In the genomic region with DNA sequence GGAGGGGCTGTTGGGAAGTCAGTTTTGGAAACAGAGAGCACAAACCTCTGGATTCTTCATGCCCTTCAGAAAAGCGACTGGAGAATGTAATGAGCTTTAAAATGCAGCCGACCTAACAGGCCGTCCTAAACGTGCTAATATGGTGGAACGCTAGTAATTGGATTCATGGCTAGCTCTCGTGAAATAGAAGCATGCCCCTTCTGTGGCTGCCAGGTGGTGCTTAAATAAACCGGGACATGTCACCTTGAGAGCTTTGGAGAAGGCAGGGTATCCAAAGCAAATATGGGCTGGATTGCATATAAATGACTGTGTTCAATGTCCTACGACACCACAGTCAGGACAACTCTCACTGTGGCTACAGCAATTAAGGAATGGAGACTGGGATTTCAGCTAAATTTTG, we compare ENCODE assay signal across 15 mouse cellular contexts. TPM values are rescaled to one million over a fixed set of nuclear protein-coding genes. Genes with fewer than 3 reads are reported as not detected.
DNase-seq lines count a peak whose midpoint lies in the region; ATAC-seq lines count a peak whose summit lies in the region.
"Had no signal": no experiment of that assay in that cellular context is flagged by ENCODE, and none has a peak within 500 bp of the region (broad histone marks: within the 10 kb centered on the region; RNA-seq: fewer than 3 reads in every experiment).

No protein-coding gene starts in this region.

- ATAC-seq in kidney, embryonic 16.5 days (ENCODE audit: low FRiP score, low TSS enrichment) = no peak
- no peak for ATAC-seq in midbrain, embryonic 11.5 days (ENCODE audit: low FRiP score)
- ATAC-seq in midbrain, embryonic 15.5 days (replicated peaks) = no peak
- ATAC-seq: forebrain, embryonic 13.5 days; forebrain, postnatal 0 days had no signal

- WGBS in kidney, embryonic 16.5 days = 62% methylated on average over 8 of the region's 8 CpGs
- 79% methylated on average over 8 of the region's 8 CpGs for WGBS in midbrain, embryonic 11.5 days
- WGBS in midbrain, embryonic 15.5 days = 58% methylated on average over 8 of the region's 8 CpGs

- no peak overlapping the region for H3K4me3 ChIP-seq in kidney, embryonic 16.5 days (ENCODE audit: low read length)
- no peak overlapping the region for H3K4me3 ChIP-seq in midbrain, embryonic 11.5 days (ENCODE audit: low read depth, low read length)
- H3K4me3 ChIP-seq in midbrain, embryonic 15.5 days = no peak overlapping the region
- H3K4me3 ChIP-seq: embryonic facial prominence, embryonic 10.5 days; forebrain, embryonic 13.5 days; heart, embryonic 12.5 days had no signal

- DNase-seq in kidney, adult 11 months = peak; percentile 79
- peak; percentile 19 for DNase-seq in midbrain, embryonic 11.5 days (ENCODE audit: low spot score, missing footprints)
- DNase-seq in kidney, postnatal 14 days = peak; percentile 54
- no peak for DNase-seq in cerebellum, adult 11 months
- no peak for DNase-seq in right cerebral cortex, postnatal 14 days
- DNase-seq: adrenal gland, postnatal 10 days; cerebellum, adult 2 months; cerebellum, postnatal 10 days; forebrain, postnatal 0 days; gastrocnemius, postnatal 14 days had no signal

- H3K4me1 ChIP-seq in kidney, embryonic 16.5 days (ENCODE audit: insufficient read depth, low read length) = no peaks in the 10 kb centered on the region
- no peaks in the 10 kb centered on the region for H3K4me1 ChIP-seq in midbrain, embryonic 11.5 days (ENCODE audit: control insufficient read depth, insufficient read depth, low read length)
- peaks cover 5% of the 10 kb centered on the region; the same call in 1 of the 2 replicates for H3K4me1 ChIP-seq in midbrain, embryonic 15.5 days
- H3K4me1 ChIP-seq: embryonic facial prominence, embryonic 10.5 days; forebrain, embryonic 13.5 days; heart, embryonic 12.5 days had no signal

- H3K36me3 ChIP-seq in kidney, embryonic 16.5 days (ENCODE audit: insufficient read depth, low read length) = no peaks in the 10 kb centered on the region
- H3K36me3 ChIP-seq in midbrain, embryonic 11.5 days (ENCODE audit: control insufficient read depth, insufficient read depth, low read length) = no peaks in the 10 kb centered on the region
- H3K36me3 ChIP-seq in midbrain, embryonic 15.5 days (replicated peaks) = no peaks in the 10 kb centered on the region
- H3K36me3 ChIP-seq: embryonic facial prominence, embryonic 10.5 days; heart, embryonic 12.5 days had no signal

- no peaks in the 10 kb centered on the region for H3K27me3 ChIP-seq in kidney, embryonic 16.5 days (ENCODE audit: insufficient read depth, low read length)
- H3K27me3 ChIP-seq in midbrain, embryonic 11.5 days (ENCODE audit: control insufficient read depth, insufficient read depth, low read length) = no peaks in the 10 kb centered on the region
- no peaks in the 10 kb centered on the region for H3K27me3 ChIP-seq in midbrain, embryonic 15.5 days (replicated peaks)
- H3K27me3 ChIP-seq: forebrain, embryonic 13.5 days; heart, embryonic 12.5 days had no signal

- H3K9me3 ChIP-seq in kidney, embryonic 16.5 days (ENCODE audit: low read length) = peaks cover 5% of the 10 kb centered on the region; the same call in 1 of the 2 replicates
- H3K9me3 ChIP-seq in midbrain, embryonic 11.5 days (ENCODE audit: control insufficient read depth, low read length) = no peaks in the 10 kb centered on the region
- no peaks in the 10 kb centered on the region for H3K9me3 ChIP-seq in midbrain, embryonic 15.5 days

- H3K9ac ChIP-seq in kidney, embryonic 16.5 days (replicated peaks; ENCODE audit: low read length) = no peak overlapping the region
- no peak overlapping the region for H3K9ac ChIP-seq in midbrain, embryonic 11.5 days (ENCODE audit: low read length)
- H3K9ac ChIP-seq in midbrain, embryonic 15.5 days = no peak overlapping the region
- H3K9ac ChIP-seq: forebrain, embryonic 13.5 days; forebrain, postnatal 0 days; heart, embryonic 12.5 days had no signal

- H3K4me2 ChIP-seq in kidney, embryonic 16.5 days (replicated peaks; ENCODE audit: low read depth, low read length) = no peak overlapping the region
- no peak overlapping the region for H3K4me2 ChIP-seq in midbrain, embryonic 11.5 days
- no peak overlapping the region for H3K4me2 ChIP-seq in midbrain, embryonic 15.5 days
- H3K4me2 ChIP-seq: forebrain, embryonic 13.5 days; heart, embryonic 12.5 days had no signal

- no peak overlapping the region for H3K27ac ChIP-seq in kidney, embryonic 16.5 days (ENCODE audit: low read length)
- H3K27ac ChIP-seq in midbrain, embryonic 11.5 days (ENCODE audit: low read depth, low read length) = no peak overlapping the region
- H3K27ac ChIP-seq in midbrain, embryonic 15.5 days = no peak overlapping the region
- H3K27ac ChIP-seq: embryonic facial prominence, embryonic 10.5 days; forebrain, embryonic 13.5 days had no signal

RNA-seq across cellular contexts. Expression of gene Bicdl1, which starts 35.4 kb away (rescaled TPM):
- polyA plus RNA-seq in kidney, embryonic 16.5 days (2015; fragmentation: Nextera tagmentation; extraction: Ambion mirVana) = 13.8 and 14.9 TPM in 2 replicates
- 11.4 and 12.4 TPM in 2 replicates for polyA plus RNA-seq in midbrain, embryonic 11.5 days (2014; fragmentation: Nextera tagmentation; extraction: Ambion mirVana)
- 47.2 and 47.5 TPM in 2 replicates for polyA plus RNA-seq in midbrain, embryonic 15.5 days (2015; fragmentation: Nextera tagmentation; extraction: Ambion mirVana)

Comparison
In these comparisons a context has a peak if more than half of its experiments do, and no peak if none do; other contexts are left out.
1. DNase-seq: peak in kidney, adult 11 months (single experiment), midbrain, embryonic 11.5 days (single experiment) and kidney, postnatal 14 days (single experiment); none in cerebellum, adult 11 months (single experiment) and right cerebral cortex, postnatal 14 days (single experiment).